Mouse (Mus musculus) hindbrain, embryonic 12.5 days (tissue): Measurements from ENCODE around the gene Crp. TPM values are rescaled to one million over a fixed set of nuclear protein-coding genes. Genes with fewer than 3 reads are reported as not detected.

Experiments used
- ATAC-seq: fragments of 200-750 bp; cut with Nextera tagmentation; 2 replicates; pipeline ENCODE4 v1.8.0; 2017; ENCODE audit warnings: moderate TSS enrichment; ENCODE audit not compliant: low FRiP score
- H3K27ac ChIP-seq: fragments of 300-500 bp; sonication (generic); 2 replicates; pipeline ENCODE4 v1.5.1; 2016; ENCODE audit warnings: mild to moderate bottlenecking
- H3K27me3 ChIP-seq: fragments of 300-500 bp; sonication (generic); 2 replicates; pipeline ENCODE4 v1.6.1; 2016; ENCODE audit warnings: mild to moderate bottlenecking
- H3K36me3 ChIP-seq: fragments of 300-500 bp; sonication (generic); 2 replicates; pipeline ENCODE4 v1.6.1; 2016; ENCODE audit warnings: mild to moderate bottlenecking
- H3K4me1 ChIP-seq: fragments of 300-500 bp; sonication (generic); 2 replicates; pipeline ENCODE4 v1.6.1; 2016
- H3K4me2 ChIP-seq: fragments of 300-500 bp; sonication (generic); replicated peaks from 2 replicates; pipeline ENCODE4 v1.6.1; 2016; ENCODE audit warnings: mild to moderate bottlenecking
- H3K4me3 ChIP-seq: fragments of 300-500 bp; sonication (generic); 2 replicates; pipeline ENCODE4 v1.5.1; 2016; ENCODE audit warnings: mild to moderate bottlenecking
- H3K9ac ChIP-seq: fragments of 300-500 bp; sonication (generic); 2 replicates; pipeline ENCODE4 v1.6.1; 2016; ENCODE audit warnings: mild to moderate bottlenecking, moderate library complexity
- H3K9me3 ChIP-seq: fragments of 300-500 bp; sonication (generic); replicated peaks from 2 replicates; pipeline ENCODE4 v1.6.1; 2016; ENCODE audit warnings: mild to moderate bottlenecking
- WGBS: fragments of 180-500 bp; shearing (Covaris S2); methylation state at CpG from one replicate; pipeline ENCODE4 v1.1.7; 2016; 5-methylcytosine and 5-hydroxymethylcytosine counted together
- polyA plus RNA-seq: library from polyadenylated mRNA; unstranded; fragments of >200 nt; fragmentation: Nextera tagmentation; extraction: Ambion mirVana; gene quantifications from 2 replicates; pipeline ENCODE4 v1.2.1, GENCODE M21; 2016

Crp gene
- not detected in 2 replicates for polyA plus RNA-seq

- 74% methylated on average over 4 of the region's 4 CpGs for WGBS
- ATAC-seq: no peak
- no peak within 1 kb of the TSS for H3K4me2 ChIP-seq
- H3K27ac ChIP-seq: no peak within 1 kb of the TSS
- H3K9me3 ChIP-seq: no peaks in the 10 kb centered on the region
- no peaks in the 10 kb centered on the region for H3K36me3 ChIP-seq
- no peaks in the 10 kb centered on the region for H3K27me3 ChIP-seq
- H3K9ac ChIP-seq: no peak within 1 kb of the TSS
- no peak within 1 kb of the TSS for H3K4me3 ChIP-seq
- no peaks in the 10 kb centered on the region for H3K4me1 ChIP-seq
Measured at GRCm38 (mm10) chr1:172697844-172698243, at the start of gene Crp. TSS of gene Crp (plus strand) at chr1:172698055.

DNA sequence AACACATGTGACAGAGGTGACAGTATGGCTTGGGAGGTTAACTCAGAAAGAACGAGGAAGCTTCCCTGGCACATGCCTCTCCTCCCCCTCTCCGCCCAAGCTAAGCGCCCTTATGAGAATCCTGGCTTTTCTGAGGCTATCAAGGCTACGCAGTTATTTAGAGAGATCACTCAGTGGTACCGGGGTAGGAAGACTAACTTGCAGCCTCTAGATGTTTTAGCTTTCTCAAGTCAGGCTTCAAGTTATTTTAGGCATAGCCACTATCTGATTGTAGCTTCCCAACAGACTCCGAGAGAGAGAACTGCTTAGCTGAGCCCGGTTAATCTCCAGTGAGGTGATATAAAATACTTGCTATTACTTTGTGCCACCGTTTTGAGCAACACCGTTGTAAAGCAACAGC is 48.5 kb upstream of the Crp start:
- ATAC-seq: no peak
- H3K4me2 ChIP-seq: no peak overlapping the region
- no peaks in the 10 kb centered on the region for H3K9me3 ChIP-seq
- H3K4me3 ChIP-seq: no peak overlapping the region
- no peak overlapping the region for H3K9ac ChIP-seq
- no peaks in the 10 kb centered on the region for H3K4me1 ChIP-seq
- no peak overlapping the region for H3K27ac ChIP-seq
- no peaks in the 10 kb centered on the region for H3K36me3 ChIP-seq
- WGBS: 90% methylated on average over 9 of the region's 9 CpGs
- H3K27me3 ChIP-seq: no peaks in the 10 kb centered on the region

- H3K27me3 ChIP-seq: no peaks in the 10 kb centered on the region
- no peak overlapping the region for H3K27ac ChIP-seq
- no peaks in the 10 kb centered on the region for H3K36me3 ChIP-seq
- no peaks in the 10 kb centered on the region for H3K9me3 ChIP-seq
- H3K4me3 ChIP-seq: no peak overlapping the region
- H3K4me1 ChIP-seq: no peaks in the 10 kb centered on the region
- ATAC-seq: no peak
- no peak overlapping the region for H3K4me2 ChIP-seq
- H3K9ac ChIP-seq: no peak overlapping the region
- WGBS: 59% methylated on average over 8 of the region's 8 CpGs
Measured at GRCm38 (mm10) chr1:172650519-172651287, 47.2 kb upstream of the Crp start.

- ATAC-seq: no peak
- no peak overlapping the region for H3K9ac ChIP-seq
- no peaks in the 10 kb centered on the region for H3K36me3 ChIP-seq
Measured at GRCm38 (mm10) chr1:172651288-172651987, 46.4 kb upstream of the Crp start.

DNA sequence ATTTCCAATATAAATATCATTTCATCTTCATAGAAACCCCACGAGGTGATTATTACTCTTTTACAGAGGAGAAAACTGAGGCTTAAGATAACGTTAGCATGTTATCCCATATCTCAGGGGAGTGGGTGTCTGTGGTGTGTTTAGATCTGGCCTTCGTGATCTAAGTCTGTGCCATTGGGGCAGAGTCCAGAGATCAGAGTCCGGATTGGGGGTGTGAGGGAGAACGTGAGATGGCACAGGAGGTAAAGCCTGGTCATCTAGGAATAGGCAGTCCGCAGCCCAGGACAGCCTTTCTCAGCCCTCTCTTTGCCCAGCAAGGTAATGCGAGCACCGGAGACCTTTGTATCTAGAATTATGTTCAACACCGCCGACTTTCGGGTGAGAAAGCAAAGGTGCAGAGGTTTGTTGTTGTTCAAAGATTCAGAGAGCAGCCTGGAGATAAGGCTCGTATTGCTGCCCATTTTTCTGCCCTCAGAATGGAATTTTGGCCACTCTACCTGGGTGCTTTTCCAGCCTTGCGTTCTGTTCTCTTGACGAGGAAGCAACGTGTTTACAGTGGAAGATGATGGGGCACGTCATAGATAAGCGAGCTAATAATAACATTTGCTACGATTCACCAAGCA is 45.7 kb upstream of the Crp start:
- Histone ChIP-seq H3K36me3 (no peaks in the 10 kb centered on the region), H3K9ac (no peak overlapping the region), H3K4me3 (no peak overlapping the region), H3K4me2 (no peak overlapping the region), H3K4me1 (no peaks in the 10 kb centered on the region), H3K9me3 (no peaks in the 10 kb centered on the region), H3K27ac (no peak overlapping the region), H3K27me3 (no peaks in the 10 kb centered on the region)
- 87% methylated on average over 18 of the region's 18 CpGs for WGBS
- no peak for ATAC-seq

More at GRCm38 (mm10) chr1:172651288-172651987, 46.4 kb upstream of the Crp start:
- H3K4me2 ChIP-seq: no peak overlapping the region
- H3K9me3 ChIP-seq: no peaks in the 10 kb centered on the region
- no peak overlapping the region for H3K27ac ChIP-seq
- H3K4me3 ChIP-seq: no peak overlapping the region
- H3K27me3 ChIP-seq: no peaks in the 10 kb centered on the region
- 86% methylated on average over 10 of the region's 10 CpGs for WGBS
- no peaks in the 10 kb centered on the region for H3K4me1 ChIP-seq

DNA sequence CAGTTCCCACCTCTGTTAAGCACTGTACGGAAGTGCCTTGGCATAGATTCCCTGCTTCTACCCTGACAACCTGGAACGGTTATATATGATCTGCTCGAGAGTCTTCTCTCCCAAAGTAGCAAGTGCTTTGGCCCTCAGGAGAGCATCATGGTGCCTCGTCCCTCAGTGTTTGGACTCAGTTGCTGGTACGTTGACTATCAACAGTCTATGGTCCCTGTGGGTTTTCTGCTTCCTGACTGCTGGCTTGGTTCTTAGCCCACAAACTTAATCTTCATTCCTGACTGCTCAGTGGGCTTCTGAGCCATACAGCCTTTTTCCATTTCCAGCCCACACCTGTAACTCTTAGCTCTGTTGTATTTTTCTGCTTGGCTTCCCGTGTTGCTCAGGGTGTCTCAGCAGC is 44.0 kb upstream of the Crp start:
- Histone ChIP-seq H3K9ac (no peak overlapping the region), H3K4me3 (no peak overlapping the region), H3K4me1 (no peaks in the 10 kb centered on the region), H3K4me2 (no peak overlapping the region), H3K27me3 (no peaks in the 10 kb centered on the region), H3K36me3 (no peaks in the 10 kb centered on the region), H3K27ac (no peak overlapping the region), H3K9me3 (no peaks in the 10 kb centered on the region)
- WGBS: 85% methylated on average over 6 of the region's 6 CpGs
- no peak for ATAC-seq

GRCm38 (mm10) chr1:172657266-172657665 is 40.6 kb upstream of the Crp start:
- H3K27me3 ChIP-seq: no peaks in the 10 kb centered on the region
- H3K9ac ChIP-seq: no peak overlapping the region
- 63% methylated on average over 3 of the region's 3 CpGs for WGBS
- H3K4me3 ChIP-seq: no peak overlapping the region
- no peak for ATAC-seq
- H3K4me2 ChIP-seq: no peak overlapping the region
- no peaks in the 10 kb centered on the region for H3K4me1 ChIP-seq
- H3K36me3 ChIP-seq: no peaks in the 10 kb centered on the region
- no peaks in the 10 kb centered on the region for H3K9me3 ChIP-seq
- H3K27ac ChIP-seq: no peak overlapping the region

GRCm38 (mm10) chr1:172659688-172660087 is 38.2 kb upstream of the Crp start:
- Histone ChIP-seq H3K36me3 (no peaks in the 10 kb centered on the region), H3K4me3 (no peak overlapping the region), H3K4me2 (no peak overlapping the region), H3K4me1 (no peaks in the 10 kb centered on the region), H3K27ac (no peak overlapping the region), H3K9ac (no peak overlapping the region), H3K27me3 (no peaks in the 10 kb centered on the region), H3K9me3 (no peaks in the 10 kb centered on the region)
- ATAC-seq: no peak
- 88% methylated on average over 8 of the region's 8 CpGs for WGBS

DNA sequence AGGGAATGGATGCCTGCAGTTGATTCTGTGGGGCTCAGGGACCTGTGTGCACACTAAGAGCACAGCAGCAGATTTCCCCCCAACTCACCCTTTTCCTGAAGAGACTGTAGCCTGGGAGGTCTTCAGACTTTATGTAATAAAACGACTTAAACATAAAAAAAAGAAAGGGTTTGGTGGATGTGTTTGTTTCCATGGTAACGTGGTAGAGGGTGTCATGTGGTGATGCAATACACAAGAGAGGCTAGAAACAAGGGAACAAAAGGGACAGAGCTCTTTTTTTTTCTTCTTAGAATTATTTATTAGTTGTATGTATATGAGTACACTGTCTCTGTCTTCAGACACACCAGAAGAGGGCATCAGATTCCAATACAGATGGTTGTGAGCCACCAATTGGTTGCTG is 32.4 kb upstream of the Crp start:
- WGBS: 63% methylated on average over 2 of the region's 2 CpGs

GRCm38 (mm10) chr1:172667597-172667996 is 30.3 kb upstream of the Crp start:
- WGBS: 44% methylated on average over 6 of the region's 6 CpGs
- peak; percentile 61; the same call in 1 of the 2 replicates for ATAC-seq
- Histone ChIP-seq H3K27me3 (no peaks in the 10 kb centered on the region), H3K4me2 (no peak overlapping the region), H3K27ac (no peak overlapping the region), H3K9me3 (no peaks in the 10 kb centered on the region), H3K36me3 (no peaks in the 10 kb centered on the region), H3K4me1 (no peaks in the 10 kb centered on the region), H3K9ac (no peak overlapping the region), H3K4me3 (no peak overlapping the region)

More for the DNA sequence above, 32.4 kb upstream of the Crp start:
- H3K9me3 ChIP-seq: no peaks in the 10 kb centered on the region
- no peak overlapping the region for H3K4me3 ChIP-seq
- no peak overlapping the region for H3K9ac ChIP-seq
- ATAC-seq: no peak
- H3K36me3 ChIP-seq: no peaks in the 10 kb centered on the region
- H3K4me1 ChIP-seq: no peaks in the 10 kb centered on the region
- no peak overlapping the region for H3K27ac ChIP-seq
- no peak overlapping the region for H3K4me2 ChIP-seq
- no peaks in the 10 kb centered on the region for H3K27me3 ChIP-seq

DNA sequence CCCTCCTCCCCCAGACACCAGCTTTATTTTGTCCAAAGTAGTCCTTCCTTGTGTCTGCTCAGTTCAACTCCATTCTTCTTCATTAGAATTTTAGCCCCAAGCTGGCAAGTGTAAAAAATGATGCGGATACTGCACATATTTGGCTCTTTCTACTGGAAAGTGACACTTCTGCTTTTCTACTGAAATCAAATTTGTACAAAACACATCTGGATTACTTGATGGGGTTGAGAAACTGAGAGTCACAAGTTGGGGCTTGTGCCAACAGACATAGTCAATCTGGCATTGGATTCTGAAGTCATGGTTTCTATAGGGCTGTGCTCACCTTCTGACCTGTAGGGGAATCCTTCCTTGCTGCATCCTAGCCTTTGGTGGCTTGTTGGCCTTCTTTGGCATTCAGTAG is 27.1 kb upstream of the Crp start:
- Histone ChIP-seq H3K36me3 (no peaks in the 10 kb centered on the region), H3K4me1 (no peaks in the 10 kb centered on the region), H3K4me3 (no peak overlapping the region), H3K4me2 (no peak overlapping the region), H3K27me3 (no peaks in the 10 kb centered on the region), H3K9ac (no peak overlapping the region), H3K9me3 (no peaks in the 10 kb centered on the region), H3K27ac (no peak overlapping the region)
- 91% methylated on average over 1 of the region's 1 CpGs for WGBS
- no peak for ATAC-seq

- Histone ChIP-seq H3K27ac (no peak overlapping the region), H3K27me3 (no peaks in the 10 kb centered on the region), H3K4me1 (no peaks in the 10 kb centered on the region), H3K4me2 (no peak overlapping the region), H3K36me3 (no peaks in the 10 kb centered on the region), H3K9me3 (0 out of 2 replicates have a peak, but pooled peaks cover 6% of the 10 kb centered on the region), H3K9ac (no peak overlapping the region), H3K4me3 (no peak overlapping the region)
- 79% methylated on average over 4 of the region's 4 CpGs for WGBS
- no peak for ATAC-seq
Measured at GRCm38 (mm10) chr1:172680742-172681141, 17.1 kb upstream of the Crp start.
